Mouse (Mus musculus) cerebellum, adult 2 months (tissue): ENCODE data around the gene Rprd1b. TPM values are rescaled to one million over a fixed set of nuclear protein-coding genes. Genes with fewer than 3 reads are reported as not detected.

Source experiments
- DNase-seq, 2 experiments: peaks; one replicate each; pipeline ENCODE4 v3.0.0; 2021
- H3K27ac ChIP-seq: fragments of 200-500 bp; 2 replicates; pipeline ENCODE4 v1.5.1; 2012; ENCODE audit warnings: low read length, control low read depth, inconsistent platforms; ENCODE audit not compliant: insufficient read depth
- H3K27me3 ChIP-seq: fragments of 200-500 bp; 2 replicates; pipeline ENCODE4 v1.6.1; 2012; ENCODE audit warnings: inconsistent platforms, mild to moderate bottlenecking, low read length, moderate library complexity; ENCODE audit not compliant: control insufficient read depth, insufficient read depth
- H3K4me1 ChIP-seq: fragments of 200-500 bp; 2 replicates; pipeline ENCODE4 v1.6.1; 2011; ENCODE audit warnings: low read length; ENCODE audit not compliant: control insufficient read depth, insufficient read depth
- H3K4me3 ChIP-seq: fragments of 200-500 bp; replicated peaks from 2 replicates; pipeline ENCODE3; 2011; ENCODE audit warnings: mild to moderate bottlenecking, low read depth, low read length, control low read depth; ENCODE audit not compliant: insufficient read depth
- CTCF ChIP-seq: fragments of 200-500 bp; IDR thresholded peaks from 2 replicates; pipeline ENCODE4 v1.5.1; 2011; ENCODE audit warnings: low read depth, mild to moderate bottlenecking, control low read depth, low read length, moderate library complexity, borderline replicate concordance; ENCODE audit not compliant: insufficient read depth
- POLR2A ChIP-seq: fragments of 200-500 bp; IDR thresholded peaks from 2 replicates; pipeline ENCODE4 v1.6.1; 2011; ENCODE audit warnings: low read length, control low read depth, borderline replicate concordance; ENCODE audit not compliant: insufficient read depth
- WGBS: fragments of 180-500 bp; shearing (Covaris S2); methylation state at CpG from one replicate; pipeline ENCODE4 v1.1.7; 2018; 5-methylcytosine and 5-hydroxymethylcytosine counted together
- polyA plus RNA-seq: library from polyadenylated mRNA; depleted of rRNA; stranded (reverse); fragments of >200 nt; gene quantifications from 2 replicates; pipeline ENCODE4 v1.2.3, GENCODE M21; 2012

Rprd1b gene
- polyA plus RNA-seq, 1 experiment = 22.4 TPM

DNA sequence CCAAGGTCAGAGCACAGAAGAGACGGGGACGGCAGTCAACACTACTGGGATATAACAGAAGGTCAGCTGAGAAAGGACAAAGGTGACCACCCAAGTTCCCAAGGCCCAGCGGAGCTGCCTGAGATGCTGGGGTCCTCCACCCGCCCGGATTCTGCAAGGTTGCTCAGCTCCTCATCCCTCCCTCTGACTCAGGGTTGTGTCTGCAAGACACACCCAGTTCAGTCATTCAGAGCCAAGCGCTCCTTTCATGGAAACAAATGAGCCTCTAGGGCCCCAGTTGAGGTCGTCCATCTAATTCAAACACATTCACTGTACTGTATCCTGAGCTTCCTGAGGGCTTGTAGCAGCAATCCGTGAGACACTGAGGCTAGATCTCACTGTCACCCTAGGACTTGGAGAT, 126.3 kb downstream of the Rprd1b start:
- WGBS = 88% methylated on average over 8 of the region's 8 CpGs

GRCm38 (mm10) chr2:158155101-158155500, 126.8 kb downstream of the Rprd1b start:
- H3K27me3 ChIP-seq = no peaks in the 10 kb centered on the region; the same call in 1 of the 2 replicates
- DNase-seq = no peak
- 91% methylated on average over 7 of the region's 7 CpGs for WGBS
- TF ChIP-seq POLR2A (no peak), CTCF (no peak)
- no peak overlapping the region for H3K4me3 ChIP-seq
- no peak overlapping the region for H3K27ac ChIP-seq
- H3K4me1 ChIP-seq = no peaks in the 10 kb centered on the region

More for the DNA sequence above, 126.3 kb downstream of the Rprd1b start:
- H3K4me3 ChIP-seq = no peak overlapping the region
- H3K27ac ChIP-seq = no peak overlapping the region
- no peak for TF ChIP-seq POLR2A
- TF ChIP-seq CTCF = no peak
- no peaks in the 10 kb centered on the region; the same call in 1 of the 2 replicates for H3K27me3 ChIP-seq
- DNase-seq = no peak
- H3K4me1 ChIP-seq = no peaks in the 10 kb centered on the region

DNA sequence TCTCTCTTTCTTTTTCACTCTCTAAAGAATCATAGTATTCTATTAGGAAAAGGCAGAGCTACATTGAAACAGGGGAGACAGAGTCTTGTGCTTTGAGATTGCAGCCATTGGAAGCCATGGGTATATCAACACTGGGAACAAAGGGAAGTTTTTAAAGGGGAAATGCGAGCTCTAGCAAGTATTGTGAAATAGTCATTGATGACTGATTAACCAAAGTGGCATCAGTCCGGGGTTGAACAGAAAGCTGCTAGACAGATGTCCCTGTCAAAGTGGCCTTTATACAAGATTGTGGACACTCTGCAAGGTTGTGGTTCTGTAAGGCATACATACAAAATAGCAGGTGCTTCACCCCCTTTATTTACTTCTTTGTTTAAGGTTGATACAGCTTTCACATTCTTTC, 127.3 kb downstream of the Rprd1b start:
- Histone ChIP-seq H3K27me3 (no peaks in the 10 kb centered on the region; the same call in 1 of the 2 replicates), H3K4me1 (no peaks in the 10 kb centered on the region), H3K27ac (no peak overlapping the region), H3K4me3 (no peak overlapping the region)
- DNase-seq = no peak
- 92% methylated on average over 2 of the region's 2 CpGs for WGBS
- TF ChIP-seq CTCF (no peak), POLR2A (no peak)

DNA sequence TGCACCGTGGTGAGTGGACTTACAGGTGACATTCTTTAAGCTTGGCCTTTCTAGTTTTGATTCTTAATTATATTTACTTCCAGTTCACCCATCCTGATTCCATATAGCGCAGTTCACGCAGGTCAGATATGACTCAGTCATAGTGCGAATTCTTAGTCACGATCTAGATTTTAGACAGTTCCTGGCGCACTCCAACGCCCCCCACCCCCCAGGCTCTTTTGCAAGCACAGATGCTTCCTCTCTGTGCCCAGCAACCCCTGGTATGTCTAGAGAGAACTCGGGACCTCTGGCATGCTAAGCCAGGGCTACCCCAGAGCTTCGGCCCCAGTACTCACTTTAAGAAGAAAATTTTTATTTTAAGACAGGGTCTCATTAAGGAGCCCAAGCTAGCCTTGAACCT, 128.2 kb downstream of the Rprd1b start:
- 82% methylated on average over 9 of the region's 9 CpGs for WGBS
- Histone ChIP-seq H3K27ac (no peak overlapping the region), H3K4me1 (no peaks in the 10 kb centered on the region), H3K27me3 (no peaks in the 10 kb centered on the region; the same call in 1 of the 2 replicates), H3K4me3 (no peak overlapping the region)
- TF ChIP-seq POLR2A = no peak
- no peak for TF ChIP-seq CTCF
- no peak for DNase-seq

- Histone ChIP-seq H3K27me3 (no peaks in the 10 kb centered on the region; the same call in 1 of the 2 replicates), H3K4me3 (no peak overlapping the region), H3K4me1 (no peaks in the 10 kb centered on the region), H3K27ac (no peak overlapping the region)
- no peak for TF ChIP-seq POLR2A
- no peak for TF ChIP-seq CTCF
- 55% methylated on average over 8 of the region's 8 CpGs for WGBS
- no peak for DNase-seq
These were observed 129.4 kb downstream of the Rprd1b start for GRCm38 (mm10) chr2:158157654-158158053.

- WGBS = 49% methylated on average over 7 of the region's 7 CpGs
- no peak overlapping the region for H3K27ac ChIP-seq
- no peak for TF ChIP-seq CTCF
- no peaks in the 10 kb centered on the region for H3K4me1 ChIP-seq
- H3K27me3 ChIP-seq = no peaks in the 10 kb centered on the region
- DNase-seq = no peak
- no peak overlapping the region for H3K4me3 ChIP-seq
These were observed 131.3 kb downstream of the Rprd1b start for GRCm38 (mm10) chr2:158159376-158160235.

- H3K27ac ChIP-seq = no peak overlapping the region
- WGBS = 90% methylated on average over 6 of the region's 6 CpGs
- H3K4me1 ChIP-seq = no peaks in the 10 kb centered on the region
- H3K4me3 ChIP-seq = no peak overlapping the region
- H3K27me3 ChIP-seq = no peaks in the 10 kb centered on the region
- TF ChIP-seq POLR2A = no peak
- no peak for TF ChIP-seq CTCF
- DNase-seq = no peak
These were observed 133.5 kb downstream of the Rprd1b start for GRCm38 (mm10) chr2:158161761-158162160.

GRCm38 (mm10) chr2:158163034-158163433, 134.7 kb downstream of the Rprd1b start:
- Histone ChIP-seq H3K27me3 (no peaks in the 10 kb centered on the region), H3K4me3 (no peak overlapping the region), H3K27ac (no peak overlapping the region), H3K4me1 (no peaks in the 10 kb centered on the region)
- TF ChIP-seq CTCF (no peak), POLR2A (no peak)
- DNase-seq = no peak
- 88% methylated on average over 6 of the region's 6 CpGs for WGBS
